Mouse (Mus musculus) adrenal gland, adult 2 months (tissue): ENCODE results near the gene Arvcf. TPM values are rescaled to one million over a fixed set of nuclear protein-coding genes. Genes with fewer than 3 reads are reported as not detected.

Experiments
- DNase-seq: peaks from one replicate; pipeline ENCODE4 v3.0.0; 2021
- polyA plus RNA-seq: library from polyadenylated mRNA; depleted of rRNA; stranded (reverse); fragments of >200 nt; gene quantifications from 2 replicates; pipeline ENCODE4 v1.2.3, GENCODE M21; 2012
- total RNA-seq, 2 experiments: library from RNA; stranded (reverse); gene quantifications; 2 replicates each; pipeline ENCODE4 v1.2.3; 2021

Gene Arvcf
- total and polyA plus RNA-seq, 3 experiments = 33.4 to 54.2 (median 48.9) TPM

GRCm38 (mm10) chr16:18353106-18353505 lies 5.1 kb downstream of the Arvcf start:
- no peak for DNase-seq

GRCm38 (mm10) chr16:18356961-18357360 lies 9.0 kb downstream of the Arvcf start:
- DNase-seq = no peak

- DNase-seq = no peak
Observed at GRCm38 (mm10) chr16:18357977-18358376, 10.0 kb downstream of the Arvcf start.

GRCm38 (mm10) chr16:18360151-18360805 lies 12.3 kb downstream of the Arvcf start:
- no peak for DNase-seq

GRCm38 (mm10) chr16:18362948-18363347 lies 15.0 kb downstream of the Arvcf start:
- DNase-seq = no peak

- no peak for DNase-seq
Observed at GRCm38 (mm10) chr16:18366849-18367248, 18.9 kb downstream of the Arvcf start.

GRCm38 (mm10) chr16:18370197-18370596 lies 22.2 kb downstream of the Arvcf start:
- no peak for DNase-seq

- no peak for DNase-seq
Observed at GRCm38 (mm10) chr16:18373632-18374031, 25.6 kb downstream of the Arvcf start.

- no peak for DNase-seq
Observed at GRCm38 (mm10) chr16:18376297-18376954, 28.4 kb downstream of the Arvcf start.

GRCm38 (mm10) chr16:18377203-18377602 lies 29.2 kb downstream of the Arvcf start:
- no peak for DNase-seq

GRCm38 (mm10) chr16:18378489-18378888 lies 30.5 kb downstream of the Arvcf start:
- no peak for DNase-seq

- no peak for DNase-seq
Observed at GRCm38 (mm10) chr16:18379338-18380001, 31.5 kb downstream of the Arvcf start.

GRCm38 (mm10) chr16:18380495-18381063 lies 32.6 kb downstream of the Arvcf start:
- no peak for DNase-seq

- DNase-seq = no peak
Observed at GRCm38 (mm10) chr16:18381621-18382258, 33.8 kb downstream of the Arvcf start.

- peak; percentile 83 for DNase-seq
Observed at GRCm38 (mm10) chr16:18383045-18383726, 35.2 kb downstream of the Arvcf start.

GRCm38 (mm10) chr16:18383756-18384155 lies 35.8 kb downstream of the Arvcf start:
- peak; percentile 26 for DNase-seq

- peak; percentile 27 for DNase-seq
Observed at GRCm38 (mm10) chr16:18384211-18384610, 36.2 kb downstream of the Arvcf start.

- no peak for DNase-seq
Observed at GRCm38 (mm10) chr16:18384659-18385058, 36.7 kb downstream of the Arvcf start.

- no peak for DNase-seq
Observed at GRCm38 (mm10) chr16:18385411-18385810, 37.4 kb downstream of the Arvcf start.

- DNase-seq = peak; percentile 57
Observed at GRCm38 (mm10) chr16:18386451-18386850, 38.5 kb downstream of the Arvcf start.

GRCm38 (mm10) chr16:18386972-18387371 lies 39.0 kb downstream of the Arvcf start:
- DNase-seq = no peak
